Mouse (Mus musculus): ENCODE data around the gene Hpgds. TPM values are rescaled to one million over a fixed set of nuclear protein-coding genes. Genes with fewer than 3 reads are reported as not detected.

The Hpgds gene
- total and polyA plus RNA-seq, 3 experiments = 0.30 to 1.5 (median 1.2) TPM

Other genes with a start within 250 kb of the Hpgds start
- gene Smarcad1, start 102.3 kb downstream of the Hpgds start, total RNA-seq (2021) = 10 to 100 TPM; 27.4 to 35.1 TPM
- gene Smarcad1, start 102.3 kb downstream of the Hpgds start, polyA plus RNA-seq (2012; rRNA removed) = 2.5 and 3.5 TPM in 2 replicates
- gene C130060K24Rik, start 236.2 kb upstream of the Hpgds start, total RNA-seq (2021) = not detected
- not detected in 2 replicates for gene C130060K24Rik, start 236.2 kb upstream of the Hpgds start, polyA plus RNA-seq (2012; rRNA removed)